Mouse (Mus musculus) limb, embryonic 15.5 days (tissue): ENCODE data around the gene Map3k13. TPM values are rescaled to one million over a fixed set of nuclear protein-coding genes. Genes with fewer than 3 reads are reported as not detected.

ENCODE experiments used
- ATAC-seq: fragments of 200-750 bp; cut with Nextera tagmentation; 2 replicates; pipeline ENCODE4 v1.8.0; 2017; ENCODE audit warnings: low read depth, moderate TSS enrichment; ENCODE audit not compliant: insufficient number of reproducible peaks, low FRiP score, low TSS enrichment
- H3K27ac ChIP-seq: fragments of 300-500 bp; sonication (generic); 2 replicates; pipeline ENCODE4 v1.5.1; 2015; ENCODE audit warnings: moderate library complexity, mild to moderate bottlenecking, inconsistent platforms
- H3K27me3 ChIP-seq: fragments of 300-500 bp; sonication (generic); 2 replicates; pipeline ENCODE4 v1.6.1; 2015; ENCODE audit warnings: inconsistent platforms
- H3K36me3 ChIP-seq: fragments of 300-500 bp; sonication (generic); 2 replicates; pipeline ENCODE4 v1.6.1; 2015; ENCODE audit warnings: inconsistent platforms
- H3K4me1 ChIP-seq: fragments of 300-500 bp; sonication (generic); 2 replicates; pipeline ENCODE4 v1.6.1; 2015; ENCODE audit warnings: inconsistent platforms
- H3K4me2 ChIP-seq: fragments of 300-500 bp; sonication (generic); 2 replicates; pipeline ENCODE4 v1.6.1; 2015; ENCODE audit warnings: mild to moderate bottlenecking, inconsistent platforms
- H3K4me3 ChIP-seq: fragments of 300-500 bp; sonication (generic); 2 replicates; pipeline ENCODE4 v1.5.1; 2015; ENCODE audit warnings: mild to moderate bottlenecking, inconsistent platforms
- H3K9ac ChIP-seq: fragments of 300-500 bp; sonication (generic); 2 replicates; pipeline ENCODE4 v1.6.1; 2015; ENCODE audit warnings: inconsistent platforms
- H3K9me3 ChIP-seq: fragments of 300-500 bp; sonication (generic); 2 replicates; pipeline ENCODE4 v1.6.1; 2016; ENCODE audit warnings: inconsistent platforms
- WGBS: fragments of 180-500 bp; shearing (Covaris S2); methylation state at CpG from one replicate; pipeline ENCODE4 v1.1.7; 2015; 5-methylcytosine and 5-hydroxymethylcytosine counted together
- polyA plus RNA-seq: library from polyadenylated mRNA; unstranded; fragments of >200 nt; fragmentation: Nextera tagmentation; extraction: Ambion mirVana; gene quantifications from 2 replicates; pipeline ENCODE4 v1.2.1, GENCODE M21; 2015

The Map3k13 gene
- polyA plus RNA-seq, 1 experiment from 2014 or later = 0.55 TPM

DNA sequence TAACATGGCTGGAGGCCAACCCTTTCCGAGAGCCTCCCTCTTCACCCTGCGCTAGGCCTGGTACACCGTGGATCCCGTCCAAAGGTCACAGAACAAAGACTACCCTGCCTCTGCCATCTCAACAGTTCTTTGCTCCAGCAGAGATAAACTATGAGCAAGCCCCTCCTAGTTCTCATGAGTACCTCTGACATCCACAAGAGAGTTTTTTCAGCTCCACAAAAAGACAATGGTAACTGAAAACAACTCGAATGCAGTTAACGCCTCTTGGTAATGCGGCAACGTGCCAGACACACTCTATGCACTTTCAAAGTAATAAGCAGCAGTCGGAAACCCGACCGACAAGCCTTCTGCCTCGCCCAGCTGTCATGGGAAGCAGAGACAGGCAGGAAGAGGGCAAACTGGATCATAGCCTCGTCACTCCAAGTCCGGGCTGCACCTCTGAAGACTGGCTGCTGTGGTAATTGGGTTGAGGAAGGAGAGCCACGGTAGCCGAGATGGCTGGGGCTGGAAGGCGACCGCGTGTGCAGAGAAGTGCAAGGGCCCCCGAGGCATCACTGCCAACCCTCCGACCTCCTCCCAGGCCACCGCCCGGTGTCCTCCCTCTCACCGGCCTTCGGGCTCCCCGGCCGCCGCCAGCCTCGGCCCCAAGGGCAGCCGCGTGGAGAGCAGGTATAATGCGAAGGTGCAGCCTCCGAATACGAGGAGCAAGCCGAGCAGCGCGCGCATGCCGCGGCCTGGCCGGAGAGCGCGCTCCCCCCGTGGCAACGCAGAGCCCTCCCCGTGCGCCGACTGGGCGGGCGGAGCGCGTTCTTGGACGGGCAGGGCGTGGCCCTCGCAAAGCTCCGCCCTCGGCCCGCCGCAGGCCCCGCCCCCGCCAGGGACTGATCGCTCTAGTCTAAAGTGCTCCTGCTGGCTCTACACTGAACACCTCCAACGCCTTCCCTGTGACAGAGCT is 152.9 kb downstream of the Map3k13 start, which contains the start of gene Tmem41a:
Gene Tmem41a, minus strand, starts transcription at position 792 of the 955 bp plus-strand sequence.
- no peaks in the 10 kb centered on the region for H3K36me3 ChIP-seq
- peak within 1 kb of the TSS; percentile 78 for H3K27ac ChIP-seq
- peaks cover 10% of the 10 kb centered on the region for H3K4me1 ChIP-seq
- peak within 1 kb of the TSS; percentile 86 for H3K4me2 ChIP-seq
- H3K9me3 ChIP-seq = no peaks in the 10 kb centered on the region
- peak; percentile 95 for ATAC-seq
- H3K4me3 ChIP-seq = peak within 1 kb of the TSS; percentile 82
- no peaks in the 10 kb centered on the region for H3K27me3 ChIP-seq
- H3K9ac ChIP-seq = peak within 1 kb of the TSS; percentile 74
- under 1% methylated on average over 62 of the region's 63 CpGs for WGBS

DNA sequence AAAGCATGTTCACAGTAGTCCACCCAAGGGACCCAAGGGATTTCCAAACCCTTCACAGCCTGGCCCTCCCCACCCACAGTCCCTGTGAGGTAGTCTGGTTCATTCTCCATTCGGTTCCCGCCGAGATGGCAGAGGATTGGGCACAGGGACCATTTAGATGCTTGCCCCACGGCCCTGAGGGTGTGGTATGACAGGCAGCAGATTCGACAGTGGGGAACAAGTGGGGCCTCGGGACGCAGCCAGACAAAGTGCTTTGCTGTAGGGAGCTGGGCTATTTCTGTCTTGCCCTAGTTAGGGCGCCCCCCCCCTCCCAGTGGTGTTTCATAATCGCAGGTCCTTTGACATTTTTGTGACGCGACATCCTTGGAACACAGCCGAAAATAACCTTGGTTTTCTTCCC is 161.4 kb downstream of the Map3k13 start:
- no peak overlapping the region for H3K9ac ChIP-seq
- H3K9me3 ChIP-seq = no peaks in the 10 kb centered on the region
- no peaks in the 10 kb centered on the region for H3K4me1 ChIP-seq
- H3K36me3 ChIP-seq = no peaks in the 10 kb centered on the region
- WGBS = 68% methylated on average over 12 of the region's 12 CpGs
- no peak overlapping the region for H3K27ac ChIP-seq
- H3K4me2 ChIP-seq = no peak overlapping the region
- ATAC-seq = no peak
- H3K27me3 ChIP-seq = no peaks in the 10 kb centered on the region
- no peak overlapping the region for H3K4me3 ChIP-seq

DNA sequence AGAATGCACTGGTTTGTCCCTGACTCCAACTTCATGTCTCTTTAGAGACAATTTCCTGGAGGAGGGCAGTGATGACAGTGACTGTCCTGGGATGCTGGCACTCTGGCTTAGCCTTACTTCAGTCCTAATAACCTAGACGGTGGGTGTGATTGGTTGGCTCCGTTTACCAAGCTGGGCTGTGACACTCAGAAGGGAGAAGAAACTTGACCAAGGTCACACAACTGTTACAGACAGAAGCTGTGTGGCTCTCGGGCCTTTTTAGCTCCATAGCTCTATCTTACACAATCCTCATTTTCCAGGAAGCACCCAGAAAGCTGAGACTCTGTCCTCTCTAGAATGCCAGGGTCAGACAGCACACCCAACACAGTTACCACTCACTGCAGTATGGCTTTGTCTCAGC is 171.4 kb downstream of the Map3k13 start:
- 68% methylated on average over 3 of the region's 3 CpGs for whole genome bisulfite sequencing
- Histone ChIP-seq H3K9ac (no peak overlapping the region), H3K36me3 (no peaks in the 10 kb centered on the region), H3K9me3 (no peaks in the 10 kb centered on the region), H3K4me2 (no peak overlapping the region), H3K4me1 (no peaks in the 10 kb centered on the region), H3K27ac (no peak overlapping the region), H3K27me3 (no peaks in the 10 kb centered on the region), H3K4me3 (no peak overlapping the region)
- no peak for ATAC-seq

DNA sequence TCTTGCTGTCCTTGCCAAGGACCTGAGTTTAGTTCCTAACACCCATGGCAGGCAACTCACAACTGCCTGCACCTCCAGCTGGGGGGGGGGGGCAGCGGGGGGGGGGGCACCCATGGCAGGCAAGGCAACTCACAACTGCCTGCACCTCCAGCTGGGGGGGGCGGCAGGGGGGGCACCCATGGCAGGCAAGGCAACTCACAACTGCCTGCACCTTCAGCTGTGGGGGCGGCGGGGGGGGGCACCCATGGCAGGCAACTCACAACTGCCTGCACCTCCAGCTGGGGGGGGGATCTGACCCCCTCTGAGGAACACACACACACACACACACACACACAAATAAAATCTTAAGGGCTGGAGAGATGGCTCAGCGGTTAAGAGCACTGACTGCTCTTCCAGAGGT is 175.7 kb downstream of the Map3k13 start:
- H3K36me3 ChIP-seq = no peaks in the 10 kb centered on the region
- 61% methylated on average over 5 of the region's 5 CpGs for WGBS
- H3K27me3 ChIP-seq = no peaks in the 10 kb centered on the region
- H3K9ac ChIP-seq = no peak overlapping the region
- ATAC-seq = no peak; the same call in 1 of the 2 replicates
- H3K4me2 ChIP-seq = no peak overlapping the region
- H3K9me3 ChIP-seq = no peaks in the 10 kb centered on the region
- H3K27ac ChIP-seq = no peak overlapping the region
- no peaks in the 10 kb centered on the region for H3K4me1 ChIP-seq
- no peak overlapping the region for H3K4me3 ChIP-seq

DNA sequence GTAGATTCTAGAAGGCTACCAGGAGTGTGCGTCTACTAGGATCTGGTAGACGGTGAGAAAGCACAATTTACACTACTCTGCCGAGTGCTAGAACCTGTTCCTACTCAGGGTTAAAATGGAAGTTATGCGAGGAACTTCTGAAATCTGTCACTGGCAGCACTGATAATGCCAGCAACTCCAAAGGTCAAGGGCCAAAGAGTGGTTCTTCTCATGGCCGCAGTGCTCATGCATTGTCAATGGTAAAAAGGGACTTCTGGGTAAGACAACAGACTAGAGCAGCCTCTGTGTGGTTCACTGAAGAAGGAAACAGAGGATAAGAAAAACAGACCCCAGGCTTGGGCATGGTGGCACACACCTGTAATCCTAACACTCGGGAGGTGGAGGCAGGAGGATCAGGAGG is 176.4 kb downstream of the Map3k13 start:
- H3K27me3 ChIP-seq = no peaks in the 10 kb centered on the region
- H3K27ac ChIP-seq = no peak overlapping the region
- H3K4me3 ChIP-seq = no peak overlapping the region
- ATAC-seq = no peak
- H3K9ac ChIP-seq = no peak overlapping the region
- WGBS = 86% methylated on average over 6 of the region's 6 CpGs
- no peaks in the 10 kb centered on the region for H3K9me3 ChIP-seq
- no peak overlapping the region for H3K4me2 ChIP-seq
- no peaks in the 10 kb centered on the region for H3K4me1 ChIP-seq
- H3K36me3 ChIP-seq = no peaks in the 10 kb centered on the region

DNA sequence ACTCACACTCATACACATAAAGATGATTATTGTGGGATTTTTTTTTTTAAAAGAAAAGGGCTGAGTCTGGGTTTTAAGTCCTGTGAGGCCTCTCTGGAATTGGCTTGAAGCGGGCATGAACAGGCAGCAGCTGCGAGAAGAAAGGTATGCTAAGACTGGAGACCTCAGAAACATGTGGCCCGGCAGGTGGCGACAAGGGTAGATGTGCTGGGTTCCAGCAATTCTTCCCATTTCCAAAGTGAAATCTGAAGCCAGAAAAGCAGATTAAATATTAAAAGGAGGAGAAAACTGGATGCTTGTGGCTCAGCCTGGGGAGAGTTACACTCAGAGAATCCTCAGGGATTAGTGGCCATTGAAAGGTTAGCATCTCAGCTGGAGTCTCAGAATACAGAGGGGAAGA is 177.3 kb downstream of the Map3k13 start:
- no peak overlapping the region for H3K9ac ChIP-seq
- no peak overlapping the region for H3K4me2 ChIP-seq
- H3K9me3 ChIP-seq = no peaks in the 10 kb centered on the region
- H3K36me3 ChIP-seq = no peaks in the 10 kb centered on the region
- no peak overlapping the region for H3K4me3 ChIP-seq
- 41% methylated on average over 4 of the region's 4 CpGs for WGBS
- no peaks in the 10 kb centered on the region for H3K27me3 ChIP-seq
- H3K4me1 ChIP-seq = peaks cover 5% of the 10 kb centered on the region
- no peak for ATAC-seq
- H3K27ac ChIP-seq = no peak overlapping the region

DNA sequence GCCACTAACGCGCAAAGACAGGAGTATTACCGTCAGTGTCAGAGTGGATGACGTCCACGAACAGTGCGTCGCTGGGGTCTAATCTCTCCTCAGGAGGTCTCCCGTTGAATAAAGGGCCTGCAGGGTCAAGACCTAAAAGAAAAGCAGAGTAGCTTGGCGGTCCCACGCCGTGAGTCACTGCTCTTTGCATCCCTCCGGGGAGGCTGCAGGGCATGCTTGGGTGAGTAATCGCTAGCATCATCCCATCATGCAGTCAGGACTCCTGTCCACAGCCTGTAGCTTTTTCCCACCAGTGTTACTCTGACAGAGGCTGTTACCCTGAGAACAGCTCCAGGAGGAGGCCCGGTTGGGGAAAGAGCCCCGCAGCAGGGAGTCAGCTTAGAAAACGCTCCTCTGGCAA is 182.1 kb downstream of the Map3k13 start:
- Histone ChIP-seq H3K36me3 (no peaks in the 10 kb centered on the region), H3K27me3 (no peaks in the 10 kb centered on the region), H3K9me3 (no peaks in the 10 kb centered on the region), H3K27ac (no peak overlapping the region), H3K9ac (no peak overlapping the region), H3K4me3 (no peak overlapping the region), H3K4me1 (peaks cover 6% of the 10 kb centered on the region), H3K4me2 (peak overlapping the region; percentile 31)
- ATAC-seq = no peak
- 5% methylated on average over 16 of the region's 16 CpGs for WGBS

DNA sequence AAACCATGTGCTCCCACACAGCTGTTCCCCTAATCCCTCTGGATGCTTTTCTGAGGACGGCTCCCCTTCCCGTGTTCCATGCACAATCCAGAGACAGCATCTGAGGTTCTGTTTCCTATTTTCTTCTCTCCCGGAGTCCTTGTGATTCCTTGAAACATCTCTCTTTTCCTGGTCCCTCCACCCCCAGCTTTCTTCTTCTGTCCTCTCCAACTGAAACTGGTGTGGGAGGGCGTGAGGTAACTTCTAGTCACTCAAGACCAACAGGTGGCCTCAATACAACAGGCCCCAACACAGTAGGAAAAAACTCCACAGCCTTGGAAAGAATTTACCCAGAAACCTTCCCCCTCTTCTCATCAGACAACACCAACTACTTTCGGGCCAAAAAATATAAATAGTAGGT is 183.2 kb downstream of the Map3k13 start:
- Histone ChIP-seq H3K9me3 (no peaks in the 10 kb centered on the region), H3K27ac (no peak overlapping the region), H3K9ac (no peak overlapping the region), H3K4me1 (peaks cover 6% of the 10 kb centered on the region), H3K4me3 (no peak overlapping the region), H3K27me3 (no peaks in the 10 kb centered on the region), H3K4me2 (no peak overlapping the region), H3K36me3 (no peaks in the 10 kb centered on the region)
- WGBS = 57% methylated on average over 5 of the region's 5 CpGs
- ATAC-seq = no peak

Other genes starting within 250 kb of the Map3k13 start
- 25.7 and 27.3 TPM in 2 replicates for gene 2510009E07Rik, start 99.7 kb upstream of the Map3k13 start, polyA plus RNA-seq
- 2.4 and 2.7 TPM in 2 replicates for gene Ehhadh, start 6.5 kb upstream of the Map3k13 start, polyA plus RNA-seq
- gene Tmem41a, start 153.2 kb downstream of the Map3k13 start, polyA plus RNA-seq = 40.8 and 45.2 TPM in 2 replicates
- gene Liph, start 201.3 kb downstream of the Map3k13 start, polyA plus RNA-seq = 11.2 and 11.5 TPM in 2 replicates
- 38.4 and 41.3 TPM in 2 replicates for gene Senp2, start 215.1 kb downstream of the Map3k13 start, polyA plus RNA-seq